ENCODE assay signal across 10 mouse cellular contexts in genomic region chr7:114718300-114718699, GRCm38 (mm10). TPM values are rescaled to one million over a fixed set of nuclear protein-coding genes. Genes with fewer than 3 reads are reported as not detected.
DNase-seq lines count a peak whose midpoint lies in the region; ATAC-seq lines count a peak whose summit lies in the region.
"Had no signal": no experiment of that assay in that cellular context is flagged by ENCODE, and none has a peak within 500 bp of the region (broad histone marks: within the 10 kb centered on the region; RNA-seq: fewer than 3 reads in every experiment).

Gene Calcb (plus strand): TSS chr7:114718643.

- no peaks in the 10 kb centered on the region for H3K36me3 ChIP-seq in heart, embryonic 16.5 days (ENCODE audit: control insufficient read depth, insufficient read depth)
- H3K36me3 ChIP-seq in embryonic facial prominence, embryonic 12.5 days = no peaks in the 10 kb centered on the region
- H3K36me3 ChIP-seq in hindbrain, embryonic 14.5 days (replicated peaks; ENCODE audit: control insufficient read depth, insufficient read depth) = no peaks in the 10 kb centered on the region
- H3K36me3 ChIP-seq in midbrain, embryonic 15.5 days (replicated peaks) = no peaks in the 10 kb centered on the region

- peak within 1 kb of the TSS; percentile 8; the same call in 1 of the 2 replicates for H3K9ac ChIP-seq in heart, embryonic 16.5 days (ENCODE audit: low read length)
- H3K9ac ChIP-seq in embryonic facial prominence, embryonic 12.5 days = no peak within 1 kb of the TSS
- no peak within 1 kb of the TSS for H3K9ac ChIP-seq in hindbrain, embryonic 14.5 days
- no peak within 1 kb of the TSS for H3K9ac ChIP-seq in midbrain, embryonic 15.5 days

- H3K27me3 ChIP-seq in heart, embryonic 16.5 days (ENCODE audit: control insufficient read depth, insufficient read depth, low read length) = peaks cover 43% of the 10 kb centered on the region
- peaks cover 50% of the 10 kb centered on the region for H3K27me3 ChIP-seq in embryonic facial prominence, embryonic 12.5 days
- peaks cover 36% of the 10 kb centered on the region for H3K27me3 ChIP-seq in hindbrain, embryonic 14.5 days (ENCODE audit: control insufficient read depth, insufficient read depth, low read length)
- H3K27me3 ChIP-seq in midbrain, embryonic 15.5 days (replicated peaks) = peaks cover 36% of the 10 kb centered on the region

- WGBS in heart, embryonic 16.5 days = 8% methylated on average over 11 of the region's 11 CpGs
- 7% methylated on average over 11 of the region's 11 CpGs for WGBS in embryonic facial prominence, embryonic 12.5 days
- 6% methylated on average over 11 of the region's 11 CpGs for WGBS in hindbrain, embryonic 14.5 days
- 7% methylated on average over 11 of the region's 11 CpGs for WGBS in midbrain, embryonic 15.5 days

- peak within 1 kb of the TSS; percentile 26 for H3K4me3 ChIP-seq in heart, embryonic 16.5 days (ENCODE audit: low read length)
- H3K4me3 ChIP-seq in embryonic facial prominence, embryonic 12.5 days = peak within 1 kb of the TSS; percentile 17; the same call in 1 of the 2 replicates
- H3K4me3 ChIP-seq in hindbrain, embryonic 14.5 days (replicated peaks; ENCODE audit: low read length) = peak within 1 kb of the TSS; percentile 12
- H3K4me3 ChIP-seq in midbrain, embryonic 15.5 days = peak within 1 kb of the TSS; percentile 21

- H3K4me2 ChIP-seq in heart, embryonic 16.5 days (ENCODE audit: low read depth, low read length) = peak within 1 kb of the TSS; percentile 63
- H3K4me2 ChIP-seq in embryonic facial prominence, embryonic 12.5 days (replicated peaks) = peak within 1 kb of the TSS; percentile 42
- peak within 1 kb of the TSS; percentile 41 for H3K4me2 ChIP-seq in hindbrain, embryonic 14.5 days (replicated peaks)
- H3K4me2 ChIP-seq in midbrain, embryonic 15.5 days = peak within 1 kb of the TSS; percentile 41

- DNase-seq in heart, postnatal 4 days = no peak
- no peak for DNase-seq in hindbrain, embryonic 14.5 days (ENCODE audit: low spot score)
- no peak for DNase-seq in layer of hippocampus, adult 9-10 months (ENCODE audit: low spot score)
- no peak for DNase-seq in gastrocnemius, postnatal 4 days (ENCODE audit: low spot score in 2 of 2)
- no peak for DNase-seq in thymus, postnatal 4 days
- DNase-seq: adrenal gland, postnatal 36 days had no signal

- peaks cover 11% of the 10 kb centered on the region for H3K4me1 ChIP-seq in heart, embryonic 16.5 days (ENCODE audit: control insufficient read depth, insufficient read depth, low read length)
- peaks cover 17% of the 10 kb centered on the region; the same call in 1 of the 2 replicates for H3K4me1 ChIP-seq in embryonic facial prominence, embryonic 12.5 days
- peaks cover 9% of the 10 kb centered on the region for H3K4me1 ChIP-seq in hindbrain, embryonic 14.5 days (replicated peaks; ENCODE audit: control insufficient read depth, insufficient read depth, low read length)
- peaks cover 22% of the 10 kb centered on the region for H3K4me1 ChIP-seq in midbrain, embryonic 15.5 days

- H3K9me3 ChIP-seq in heart, embryonic 16.5 days (replicated peaks; ENCODE audit: control insufficient read depth, low read length) = peaks cover under 1% of the 10 kb centered on the region; the same call in 1 of the 2 replicates
- no peaks in the 10 kb centered on the region for H3K9me3 ChIP-seq in embryonic facial prominence, embryonic 12.5 days
- no peaks in the 10 kb centered on the region for H3K9me3 ChIP-seq in hindbrain, embryonic 14.5 days (ENCODE audit: control insufficient read depth, low read length)
- no peaks in the 10 kb centered on the region for H3K9me3 ChIP-seq in midbrain, embryonic 15.5 days

- no peak within 1 kb of the TSS for H3K27ac ChIP-seq in heart, embryonic 16.5 days (ENCODE audit: low read length)
- no peak within 1 kb of the TSS for H3K27ac ChIP-seq in embryonic facial prominence, embryonic 12.5 days
- no peak within 1 kb of the TSS for H3K27ac ChIP-seq in hindbrain, embryonic 14.5 days
- H3K27ac ChIP-seq in midbrain, embryonic 15.5 days = no peak within 1 kb of the TSS

- no peak for ATAC-seq in heart, embryonic 16.5 days (replicated peaks; ENCODE audit: extremely low read depth, insufficient read depth, low FRiP score)
- ATAC-seq in embryonic facial prominence, embryonic 12.5 days (ENCODE audit: insufficient number of reproducible peaks, insufficient read depth, low FRiP score, low TSS enrichment) = peak; percentile 52; the same call in 1 of the 2 replicates
- no peak for ATAC-seq in hindbrain, embryonic 14.5 days (ENCODE audit: low FRiP score)
- ATAC-seq in midbrain, embryonic 15.5 days (replicated peaks) = no peak

RNA-seq across cellular contexts. Expression of gene Calcb, which starts in this region (rescaled TPM):
- polyA plus RNA-seq in heart, embryonic 16.5 days (2015; fragmentation: Nextera tagmentation; extraction: Ambion mirVana) = 0.99 and 1.7 TPM in 2 replicates
- total RNA-seq in heart, postnatal 4 days (2021) = 1 to 10 TPM; 1.3 to 1.8 TPM
- 0.24 and 0.28 TPM in 2 replicates for polyA plus RNA-seq in embryonic facial prominence, embryonic 12.5 days (2016; fragmentation: Nextera tagmentation; extraction: Ambion mirVana)
- 11.2 and 11.6 TPM in 2 replicates for polyA plus RNA-seq in hindbrain, embryonic 14.5 days (2014; fragmentation: Nextera tagmentation; extraction: Ambion mirVana)
- 0.18 TPM in 1 of 2 replicates, not detected in the other for polyA plus RNA-seq in midbrain, embryonic 15.5 days (2015; fragmentation: Nextera tagmentation; extraction: Ambion mirVana)
- not detected for total RNA-seq in gastrocnemius, postnatal 4 days (2021)
- total RNA-seq: adrenal gland, postnatal 36 days had no signal
- polyA plus RNA-seq: testis, adult 2 months had no signal

Comparison
In these comparisons a context has a peak if more than half of its experiments do, and no peak if none do; other contexts are left out.
1. Peak in ATAC-seq, H3K4me3 ChIP-seq and H3K4me2 ChIP-seq in embryonic facial prominence, embryonic 12.5 days; RNA of the gene not detected or under 1 TPM.